Mouse (Mus musculus) intestine, postnatal 0 days (tissue): ENCODE data around the gene Slc10a1. TPM values are rescaled to one million over a fixed set of nuclear protein-coding genes. Genes with fewer than 3 reads are reported as not detected.
A peak's percentile ranks its signal among the peaks of the same experiment; 100 is the strongest.
"Not testable (repeated sequence)": the region's sequence is repeated elsewhere in the genome, so short reads cannot be mapped to it uniquely, and the experiment has no call there.

Experiments
- ATAC-seq: fragments of 200-750 bp; cut with Nextera tagmentation; 2 replicates; pipeline ENCODE4 v1.8.0; 2017; ENCODE audit warnings: mild to moderate bottlenecking, moderate TSS enrichment, moderate library complexity
- H3K27ac ChIP-seq: fragments of 300-500 bp; sonication (generic); 2 replicates; pipeline ENCODE4 v1.5.1; 2014; ENCODE audit warnings: mild to moderate bottlenecking, low read depth, low read length, moderate library complexity
- H3K27me3 ChIP-seq: fragments of 300-500 bp; sonication (generic); replicated peaks from 2 replicates; pipeline ENCODE4 v1.6.1; 2014; ENCODE audit warnings: low read length, mixed read lengths; ENCODE audit not compliant: control insufficient read depth, insufficient read depth
- H3K36me3 ChIP-seq: fragments of 300-500 bp; sonication (generic); 2 replicates; pipeline ENCODE4 v1.6.1; 2014; ENCODE audit warnings: mild to moderate bottlenecking, moderate library complexity; ENCODE audit not compliant: control insufficient read depth, insufficient read depth
- H3K4me1 ChIP-seq: fragments of 300-500 bp; sonication (generic); replicated peaks from 2 replicates; pipeline ENCODE4 v1.6.1; 2014; ENCODE audit warnings: antibody characterized with exemption, low read length, mixed read lengths; ENCODE audit not compliant: control insufficient read depth, insufficient read depth
- H3K4me2 ChIP-seq: fragments of 300-500 bp; sonication (generic); replicated peaks from 2 replicates; pipeline ENCODE4 v1.6.1; 2014; ENCODE audit warnings: low read depth, mild to moderate bottlenecking, moderate library complexity
- H3K4me3 ChIP-seq: fragments of 300-500 bp; sonication (generic); 2 replicates; pipeline ENCODE4 v1.5.1; 2014; ENCODE audit warnings: low read depth, low read length
- H3K9ac ChIP-seq: fragments of 300-500 bp; sonication (generic); 2 replicates; pipeline ENCODE4 v1.6.1; 2014; ENCODE audit warnings: mild to moderate bottlenecking, low read depth, low read length
- H3K9me3 ChIP-seq: fragments of 300-500 bp; sonication (generic); 2 replicates; pipeline ENCODE4 v1.6.1; 2016; ENCODE audit warnings: mixed run types; ENCODE audit not compliant: control insufficient read depth
- CTCF ChIP-seq: sonication (generic); IDR thresholded peaks from 2 replicates; pipeline ENCODE4 v1.5.1; 2016; ENCODE audit warnings: low read depth, mild to moderate bottlenecking, control low read depth, antibody characterized with exemption, moderate library complexity
- WGBS: fragments of 180-500 bp; shearing (Covaris S2); extraction: QIAGEN DNeasy Blood & Tissue Kit; methylation state at CpG from one replicate; pipeline ENCODE4 v1.1.7; 2014; 5-methylcytosine and 5-hydroxymethylcytosine counted together
- polyA plus RNA-seq: library from polyadenylated mRNA; unstranded; fragments of >200 nt; fragmentation: Nextera tagmentation; extraction: Ambion mirVana; gene quantifications from 2 replicates; pipeline ENCODE4 v1.2.1, GENCODE M21; 2015

Gene Slc10a1
- polyA plus RNA-seq, 1 experiment from 2014 or later: 0.56 TPM

GRCm38 (mm10) chr12:80957961-80958360, 10.5 kb downstream of the Slc10a1 start:
- Histone ChIP-seq H3K27me3 (no peaks in the 10 kb centered on the region), H3K4me2 (no peak overlapping the region), H3K9me3 (no peaks in the 10 kb centered on the region), H3K9ac (no peak overlapping the region), H3K27ac (no peak overlapping the region), H3K4me1 (no peaks in the 10 kb centered on the region), H3K36me3 (peaks cover 37% of the 10 kb centered on the region), H3K4me3 (no peak overlapping the region)
- no peak for ATAC-seq
- WGBS: 74% methylated on average over 4 of the region's 4 CpGs
- no peak for TF ChIP-seq CTCF

GRCm38 (mm10) chr12:80956039-80956438, 12.5 kb downstream of the Slc10a1 start:
- H3K9me3 ChIP-seq: no peaks in the 10 kb centered on the region
- 85% methylated on average over 3 of the region's 3 CpGs for WGBS
- H3K4me1 ChIP-seq: no peaks in the 10 kb centered on the region
- H3K4me3 ChIP-seq: no peak overlapping the region
- no peak overlapping the region for H3K9ac ChIP-seq
- peaks cover 49% of the 10 kb centered on the region for H3K36me3 ChIP-seq
- no peaks in the 10 kb centered on the region for H3K27me3 ChIP-seq
- no peak overlapping the region for H3K4me2 ChIP-seq
- TF ChIP-seq CTCF: no peak
- ATAC-seq: no peak
- H3K27ac ChIP-seq: no peak overlapping the region

GRCm38 (mm10) chr12:80952526-80952925, 16.0 kb downstream of the Slc10a1 start:
- H3K4me2 ChIP-seq: no peak overlapping the region
- WGBS: 86% methylated on average over 1 of the region's 1 CpGs
- H3K4me1 ChIP-seq: no peaks in the 10 kb centered on the region
- no peak for TF ChIP-seq CTCF
- no peak overlapping the region for H3K27ac ChIP-seq
- H3K9me3 ChIP-seq: no peaks in the 10 kb centered on the region
- peaks cover 67% of the 10 kb centered on the region for H3K36me3 ChIP-seq
- no peaks in the 10 kb centered on the region for H3K27me3 ChIP-seq
- H3K4me3 ChIP-seq: no peak overlapping the region
- no peak for ATAC-seq
- H3K9ac ChIP-seq: no peak overlapping the region

- Histone ChIP-seq H3K9me3 (no peaks in the 10 kb centered on the region), H3K4me3 (no peak overlapping the region), H3K4me1 (no peaks in the 10 kb centered on the region), H3K9ac (no peak overlapping the region), H3K27me3 (no peaks in the 10 kb centered on the region), H3K4me2 (no peak overlapping the region), H3K27ac (no peak overlapping the region; the same call in 1 of the 2 replicates), H3K36me3 (peaks cover 72% of the 10 kb centered on the region)
- ATAC-seq: no peak
- WGBS: 87% methylated on average over 3 of the region's 3 CpGs
- TF ChIP-seq CTCF: no peak
Observed at GRCm38 (mm10) chr12:80951640-80952219, 16.8 kb downstream of the Slc10a1 start.

GRCm38 (mm10) chr12:80949603-80950002, 18.9 kb downstream of the Slc10a1 start:
- 85% methylated on average over 14 of the region's 16 CpGs for WGBS
- not testable (repeated sequence) for ATAC-seq, H3K27me3 ChIP-seq, H3K9me3 ChIP-seq, H3K27ac ChIP-seq, H3K4me1 ChIP-seq, H3K4me3 ChIP-seq, H3K9ac ChIP-seq, H3K4me2 ChIP-seq
- H3K36me3 ChIP-seq: peaks cover 60% of the 10 kb centered on the region

DNA sequence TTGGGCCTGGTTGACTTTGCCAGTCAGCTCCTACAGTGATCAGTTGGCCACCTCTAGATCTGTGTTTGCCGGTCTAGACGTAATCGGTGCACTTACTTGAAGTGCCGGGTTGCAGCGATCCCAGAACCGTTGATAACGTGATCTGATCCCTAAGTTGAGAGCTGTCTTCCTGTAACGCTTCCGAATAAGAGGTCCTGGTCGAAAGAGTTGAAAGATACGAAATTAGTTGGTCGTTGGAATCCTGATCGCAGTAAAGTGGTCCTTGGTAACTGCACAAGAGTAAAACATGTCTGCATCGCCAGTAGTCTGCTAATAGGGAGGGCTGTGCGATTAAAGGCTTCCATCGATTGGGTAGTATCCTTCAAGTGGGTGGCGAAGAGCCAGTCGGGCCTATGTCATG, 20.3 kb downstream of the Slc10a1 start:
- 89% methylated on average over 18 of the region's 18 CpGs for WGBS
- no peak for ATAC-seq

DNA sequence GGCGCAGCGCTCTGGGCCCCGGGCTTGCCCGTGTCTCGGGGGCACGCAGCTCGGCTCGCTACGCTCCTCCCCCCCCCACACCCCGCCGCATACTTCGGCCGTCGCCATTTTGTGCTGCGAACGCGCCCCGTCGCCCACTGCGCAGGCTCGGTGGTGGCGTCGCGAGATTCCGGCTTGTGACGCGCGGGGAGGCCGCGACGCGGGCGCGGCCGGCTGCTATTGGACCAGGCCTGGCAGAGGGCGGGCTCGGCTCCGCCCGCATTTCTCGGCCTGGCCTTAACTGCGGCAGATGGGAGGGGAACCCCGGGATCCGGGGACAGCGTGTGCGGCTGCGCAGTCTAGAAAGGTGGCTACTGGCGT, 22.5 kb downstream of the Slc10a1 start:
- H3K9ac ChIP-seq: peak overlapping the region; percentile 100
- under 1% methylated on average over 47 of the region's 47 CpGs for WGBS
- TF ChIP-seq CTCF: no peak
- no peaks in the 10 kb centered on the region for H3K27me3 ChIP-seq
- ATAC-seq: peak; percentile 94
- H3K4me2 ChIP-seq: peak overlapping the region; percentile 77
- no peaks in the 10 kb centered on the region for H3K9me3 ChIP-seq
- H3K36me3 ChIP-seq: peaks cover 33% of the 10 kb centered on the region
- no peaks in the 10 kb centered on the region for H3K4me1 ChIP-seq
- H3K27ac ChIP-seq: peak overlapping the region; percentile 99
- H3K4me3 ChIP-seq: peak overlapping the region; percentile 100

More for the DNA sequence above, 20.3 kb downstream of the Slc10a1 start:
- no peaks in the 10 kb centered on the region for H3K9me3 ChIP-seq
- no peaks in the 10 kb centered on the region for H3K27me3 ChIP-seq
- no peak overlapping the region for H3K4me3 ChIP-seq
- no peak overlapping the region; the same call in 1 of the 2 replicates for H3K9ac ChIP-seq
- peak overlapping the region; percentile 37; the same call in 1 of the 2 replicates for H3K4me2 ChIP-seq
- peaks cover 49% of the 10 kb centered on the region for H3K36me3 ChIP-seq
- no peak overlapping the region for H3K27ac ChIP-seq
- no peaks in the 10 kb centered on the region for H3K4me1 ChIP-seq
- TF ChIP-seq CTCF: no peak
